Mouse (Mus musculus) right cerebral cortex, adult 18-20 months (tissue): ENCODE results near the gene Hist1h2bp.
A peak's percentile ranks its signal among the peaks of the same experiment; 100 is the strongest.
"Not testable (repeated sequence)": the region's sequence is repeated elsewhere in the genome, so short reads cannot be mapped to it uniquely, and the experiment has no call there.

Experiments used
- DNase-seq: peaks from one replicate; pipeline ENCODE4 v3.0.0; 2022; ENCODE audit warnings: mixed read lengths

The Hist1h2bp gene

GRCm38 (mm10) chr13:21783734-21784161 is 3.5 kb upstream of the Hist1h2bp start:
- DNase-seq: no peak

GRCm38 (mm10) chr13:21784311-21784710 is 3.0 kb upstream of the Hist1h2bp start:
- no peak for DNase-seq

GRCm38 (mm10) chr13:21786189-21786898 is 917 bp upstream of the Hist1h2bp start:
- no peak for DNase-seq

- DNase-seq: no peak
These were observed 716 bp downstream of the Hist1h2bp start for GRCm38 (mm10) chr13:21787760-21788593.

GRCm38 (mm10) chr13:21789925-21790324 is 2.7 kb downstream of the Hist1h2bp start:
- no peak for DNase-seq

- no peak for DNase-seq
These were observed 3.5 kb downstream of the Hist1h2bp start for GRCm38 (mm10) chr13:21790601-21791283.

GRCm38 (mm10) chr13:21795584-21795983 is 8.3 kb downstream of the Hist1h2bp start:
- DNase-seq: no peak

- not testable (repeated sequence) for DNase-seq
These were observed 9.9 kb downstream of the Hist1h2bp start for GRCm38 (mm10) chr13:21797163-21797562.

- not testable (repeated sequence) for DNase-seq
These were observed 15.8 kb downstream of the Hist1h2bp start for GRCm38 (mm10) chr13:21803058-21803457.

- not testable (repeated sequence) for DNase-seq
These were observed 22.8 kb downstream of the Hist1h2bp start, which contains the start of the genes Hist1h2bq and Hist1h2ao for GRCm38 (mm10) chr13:21810073-21810472. Gene Hist1h2bq, minus strand, starts transcription at chr13:21810197. Gene Hist1h2ao, plus strand, starts transcription at chr13:21810465.

GRCm38 (mm10) chr13:21811074-21811473 is 23.8 kb downstream of the Hist1h2bp start:
- DNase-seq: not testable (repeated sequence)

GRCm38 (mm10) chr13:21811539-21811938 is 24.3 kb downstream of the Hist1h2bp start, which contains the start of gene Hist1h4m:
Gene Hist1h4m, plus strand, starts transcription at chr13:21811746.
- peak; percentile 42 for DNase-seq

GRCm38 (mm10) chr13:21812092-21812491 is 24.8 kb downstream of the Hist1h2bp start:
- not testable (repeated sequence) for DNase-seq

GRCm38 (mm10) chr13:21820082-21820890 is 33.0 kb downstream of the Hist1h2bp start:
- not testable (repeated sequence) for DNase-seq

- no peak for DNase-seq
These were observed 41.2 kb downstream of the Hist1h2bp start for GRCm38 (mm10) chr13:21828511-21828910.

GRCm38 (mm10) chr13:21830344-21830743 is 43.1 kb downstream of the Hist1h2bp start:
- no peak for DNase-seq

- DNase-seq: peak; percentile 31
These were observed 44.4 kb downstream of the Hist1h2bp start, which contains the start of gene Hist1h4n for GRCm38 (mm10) chr13:21831418-21832394. Gene Hist1h4n, minus strand, starts transcription at chr13:21832196.

GRCm38 (mm10) chr13:21833461-21833860 is 46.2 kb downstream of the Hist1h2bp start, which contains the start of the genes Hist1h2ap and Hist1h2br:
Gene Hist1h2ap, minus strand, starts transcription at chr13:21833507.
Gene Hist1h2br, plus strand, starts transcription at chr13:21833743.
- not testable (repeated sequence) for DNase-seq
